ENCODE assay signal across 10 mouse cellular contexts in genomic region chr14:55576376-55576775, GRCm38 (mm10). TPM values are rescaled to one million over a fixed set of nuclear protein-coding genes. Genes with fewer than 3 reads are reported as not detected.
DNase-seq lines count a peak whose midpoint lies in the region; ATAC-seq lines count a peak whose summit lies in the region.
"Had no signal": no experiment of that assay in that cellular context is flagged by ENCODE, and none has a peak within 500 bp of the region (broad histone marks: within the 10 kb centered on the region; RNA-seq: fewer than 3 reads in every experiment).

No protein-coding gene starts in this region.

- no peak for ATAC-seq in midbrain, embryonic 11.5 days (ENCODE audit: low FRiP score)
- no peak for ATAC-seq in limb, embryonic 13.5 days (ENCODE audit: low FRiP score, low read depth)
- ATAC-seq in midbrain, embryonic 13.5 days: no peak

- 0 out of 2 replicates have a peak overlapping the region, but pooled peaks have one; percentile 33 for H3K27ac ChIP-seq in midbrain, embryonic 10.5 days (replicated peaks)
- H3K27ac ChIP-seq in midbrain, embryonic 11.5 days (ENCODE audit: low read depth, low read length): no peak overlapping the region
- H3K27ac ChIP-seq in limb, embryonic 13.5 days: no peak overlapping the region
- no peak overlapping the region for H3K27ac ChIP-seq in midbrain, embryonic 13.5 days

- peaks cover 18% of the 10 kb centered on the region for H3K36me3 ChIP-seq in midbrain, embryonic 10.5 days
- H3K36me3 ChIP-seq in midbrain, embryonic 11.5 days (ENCODE audit: control insufficient read depth, insufficient read depth, low read length): peaks cover 5% of the 10 kb centered on the region; the same call in 1 of the 2 replicates
- H3K36me3 ChIP-seq in limb, embryonic 13.5 days: peaks cover 18% of the 10 kb centered on the region
- peaks cover 17% of the 10 kb centered on the region for H3K36me3 ChIP-seq in midbrain, embryonic 13.5 days

- peak; percentile 40 to 66 for DNase-seq in cerebellum, postnatal 14 days
- DNase-seq in cerebellum, adult 18-20 months: no peak
- DNase-seq in midbrain, embryonic 10.5 days (ENCODE audit: low spot score): no peak
- DNase-seq in midbrain, embryonic 11.5 days (ENCODE audit: low spot score, missing footprints): no peak
- DNase-seq in testis, postnatal 10 days (ENCODE audit: low spot score): peak; percentile 70
- no peak for DNase-seq in cerebellum, postnatal 4 days (ENCODE audit: low spot score in 2 of 2)

- WGBS in midbrain, embryonic 10.5 days: 87% methylated on average over 16 of the region's 16 CpGs
- 83% methylated on average over 16 of the region's 16 CpGs for WGBS in midbrain, embryonic 11.5 days
- WGBS in limb, embryonic 13.5 days: 77% methylated on average over 16 of the region's 16 CpGs
- WGBS in midbrain, embryonic 13.5 days: 85% methylated on average over 16 of the region's 16 CpGs

- H3K4me2 ChIP-seq in midbrain, embryonic 11.5 days: no peak overlapping the region
- peak overlapping the region; percentile 34; the same call in 1 of the 2 replicates for H3K4me2 ChIP-seq in limb, embryonic 13.5 days (replicated peaks)
- H3K4me2 ChIP-seq in midbrain, embryonic 13.5 days (replicated peaks): no peak overlapping the region

- no peak overlapping the region for H3K9ac ChIP-seq in midbrain, embryonic 11.5 days (ENCODE audit: low read length)
- H3K9ac ChIP-seq in limb, embryonic 13.5 days: no peak overlapping the region
- H3K9ac ChIP-seq in midbrain, embryonic 13.5 days (replicated peaks): no peak overlapping the region

- no peak overlapping the region for H3K4me3 ChIP-seq in midbrain, embryonic 10.5 days
- H3K4me3 ChIP-seq in midbrain, embryonic 11.5 days (ENCODE audit: low read depth, low read length): no peak overlapping the region
- peak overlapping the region; percentile 21 for H3K4me3 ChIP-seq in limb, embryonic 13.5 days
- H3K4me3 ChIP-seq in midbrain, embryonic 13.5 days (replicated peaks): no peak overlapping the region

- peaks cover 20% of the 10 kb centered on the region for H3K4me1 ChIP-seq in midbrain, embryonic 10.5 days
- peaks cover 11% of the 10 kb centered on the region for H3K4me1 ChIP-seq in midbrain, embryonic 11.5 days (ENCODE audit: control insufficient read depth, insufficient read depth, low read length)
- peaks cover 18% of the 10 kb centered on the region for H3K4me1 ChIP-seq in limb, embryonic 13.5 days
- H3K4me1 ChIP-seq in midbrain, embryonic 13.5 days (replicated peaks): peaks cover 20% of the 10 kb centered on the region

- H3K27me3 ChIP-seq in midbrain, embryonic 10.5 days (ENCODE audit: low read depth, poor library complexity, severe bottlenecking): no peaks in the 10 kb centered on the region
- no peaks in the 10 kb centered on the region for H3K27me3 ChIP-seq in midbrain, embryonic 11.5 days (ENCODE audit: control insufficient read depth, insufficient read depth, low read length)
- no peaks in the 10 kb centered on the region for H3K27me3 ChIP-seq in limb, embryonic 13.5 days
- no peaks in the 10 kb centered on the region for H3K27me3 ChIP-seq in midbrain, embryonic 13.5 days

- no peaks in the 10 kb centered on the region for H3K9me3 ChIP-seq in midbrain, embryonic 10.5 days (replicated peaks)
- H3K9me3 ChIP-seq in midbrain, embryonic 11.5 days (ENCODE audit: control insufficient read depth, low read length): no peaks in the 10 kb centered on the region
- H3K9me3 ChIP-seq in limb, embryonic 13.5 days: no peaks in the 10 kb centered on the region
- H3K9me3 ChIP-seq in midbrain, embryonic 13.5 days: no peaks in the 10 kb centered on the region

RNA-seq across cellular contexts. Expression of gene Fitm1, which starts 1.0 kb away (rescaled TPM):
- 0.14 and 0.25 TPM in 2 replicates for polyA plus RNA-seq in midbrain, embryonic 10.5 days (2016; fragmentation: Nextera tagmentation; extraction: Ambion mirVana)
- not detected in 2 replicates for polyA plus RNA-seq in midbrain, embryonic 11.5 days (2014; fragmentation: Nextera tagmentation; extraction: Ambion mirVana)
- polyA plus RNA-seq in limb, embryonic 13.5 days (2015; fragmentation: Nextera tagmentation; extraction: Ambion mirVana): 22.5 and 25.5 TPM in 2 replicates
- not detected in 2 replicates for polyA plus RNA-seq in midbrain, embryonic 13.5 days (2015; fragmentation: Nextera tagmentation; extraction: Ambion mirVana)
- polyA plus RNA-seq: cortical plate, adult 2 months; frontal cortex, adult 2 months had no signal

RNA-seq across cellular contexts. Expression of gene Psme1, which starts 1.5 kb away (rescaled TPM):
- 88.7 and 97.9 TPM in 2 replicates for polyA plus RNA-seq in midbrain, embryonic 10.5 days (2016; fragmentation: Nextera tagmentation; extraction: Ambion mirVana)
- 111 and 114 TPM in 2 replicates for polyA plus RNA-seq in midbrain, embryonic 11.5 days (2014; fragmentation: Nextera tagmentation; extraction: Ambion mirVana)
- 145 and 150 TPM in 2 replicates for polyA plus RNA-seq in limb, embryonic 13.5 days (2015; fragmentation: Nextera tagmentation; extraction: Ambion mirVana)
- polyA plus RNA-seq in midbrain, embryonic 13.5 days (2015; fragmentation: Nextera tagmentation; extraction: Ambion mirVana): 176 TPM in 2 replicates

RNA-seq across cellular contexts. Expression of gene Emc9, which starts 8.7 kb away (rescaled TPM):
- 7.9 and 8.0 TPM in 2 replicates for polyA plus RNA-seq in midbrain, embryonic 10.5 days (2016; fragmentation: Nextera tagmentation; extraction: Ambion mirVana)
- polyA plus RNA-seq in midbrain, embryonic 11.5 days (2014; fragmentation: Nextera tagmentation; extraction: Ambion mirVana): 8.1 and 8.4 TPM in 2 replicates
- 4.9 and 5.0 TPM in 2 replicates for polyA plus RNA-seq in limb, embryonic 13.5 days (2015; fragmentation: Nextera tagmentation; extraction: Ambion mirVana)
- 9.7 and 12.1 TPM in 2 replicates for polyA plus RNA-seq in midbrain, embryonic 13.5 days (2015; fragmentation: Nextera tagmentation; extraction: Ambion mirVana)

RNA-seq across cellular contexts. Expression of gene Psme2, which starts 14.5 kb away (rescaled TPM):
- polyA plus RNA-seq in midbrain, embryonic 10.5 days (2016; fragmentation: Nextera tagmentation; extraction: Ambion mirVana): 171 and 184 TPM in 2 replicates
- polyA plus RNA-seq in midbrain, embryonic 11.5 days (2014; fragmentation: Nextera tagmentation; extraction: Ambion mirVana): 189 and 202 TPM in 2 replicates
- 251 and 280 TPM in 2 replicates for polyA plus RNA-seq in limb, embryonic 13.5 days (2015; fragmentation: Nextera tagmentation; extraction: Ambion mirVana)
- polyA plus RNA-seq in midbrain, embryonic 13.5 days (2015; fragmentation: Nextera tagmentation; extraction: Ambion mirVana): 198 and 217 TPM in 2 replicates

RNA-seq across cellular contexts. Expression of gene Rnf31, which starts 15.1 kb away (rescaled TPM):
- 15.4 and 21.0 TPM in 2 replicates for polyA plus RNA-seq in midbrain, embryonic 10.5 days (2016; fragmentation: Nextera tagmentation; extraction: Ambion mirVana)
- 8.2 and 9.8 TPM in 2 replicates for polyA plus RNA-seq in midbrain, embryonic 11.5 days (2014; fragmentation: Nextera tagmentation; extraction: Ambion mirVana)
- 22.5 and 23.2 TPM in 2 replicates for polyA plus RNA-seq in limb, embryonic 13.5 days (2015; fragmentation: Nextera tagmentation; extraction: Ambion mirVana)
- 22.0 and 24.1 TPM in 2 replicates for polyA plus RNA-seq in midbrain, embryonic 13.5 days (2015; fragmentation: Nextera tagmentation; extraction: Ambion mirVana)

Comparison
In these comparisons a context has a peak if more than half of its experiments do, and no peak if none do; other contexts are left out.
1. DNase-seq: peak in cerebellum, postnatal 14 days (2 of 2) and testis, postnatal 10 days (single experiment); none in cerebellum, adult 18-20 months (0 of 2), midbrain, embryonic 10.5 days (single experiment), midbrain, embryonic 11.5 days (single experiment) and cerebellum, postnatal 4 days (0 of 2).
2. RNA of gene Fitm1, which starts 1.0 kb away (polyA plus RNA-seq): 22.5 to 25.5 TPM in limb, embryonic 13.5 days; 0.14 to 0.25 TPM in midbrain, embryonic 10.5 days, not detected in midbrain, embryonic 13.5 days and not detected in midbrain, embryonic 11.5 days; every median in the first group is over 10 times any median in the second.